Mouse (Mus musculus) A20 (cell line): ENCODE measurements at regions not wholly inside any gene's neighbourhood (a gene's known extent, or its start where the extent isn't known, plus 50 kb on each side); places are given as distances from the start of the nearest gene placed in this dataset.
A peak's percentile ranks its signal among the peaks of the same experiment; 100 is the strongest.

Experiments
- DNase-seq: peaks from one replicate; pipeline ENCODE4 v3.0.0-alpha.2; 2011; ENCODE audit warnings: low read depth, low spot score

DNA sequence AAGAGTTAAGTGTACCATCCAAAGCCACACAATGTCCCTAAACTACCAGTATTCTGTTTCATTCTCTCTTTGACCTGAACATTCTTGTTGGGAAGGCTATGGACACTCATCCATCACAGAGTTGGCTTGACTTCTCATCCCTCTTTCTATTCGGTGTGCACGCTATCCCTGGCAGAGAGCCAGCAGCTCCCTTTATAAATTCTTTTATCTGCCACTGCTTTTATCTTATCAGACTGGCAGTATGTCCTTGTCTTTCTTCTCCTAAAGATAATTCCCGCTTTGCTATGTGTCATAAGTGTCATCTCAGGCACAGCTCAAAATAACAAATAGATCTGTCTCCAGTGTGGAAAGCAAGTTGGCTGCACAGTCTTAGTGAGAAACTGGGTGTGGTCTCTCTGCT is 106.6 kb upstream of the Lipc start:
- DNase-seq = no peak

DNA sequence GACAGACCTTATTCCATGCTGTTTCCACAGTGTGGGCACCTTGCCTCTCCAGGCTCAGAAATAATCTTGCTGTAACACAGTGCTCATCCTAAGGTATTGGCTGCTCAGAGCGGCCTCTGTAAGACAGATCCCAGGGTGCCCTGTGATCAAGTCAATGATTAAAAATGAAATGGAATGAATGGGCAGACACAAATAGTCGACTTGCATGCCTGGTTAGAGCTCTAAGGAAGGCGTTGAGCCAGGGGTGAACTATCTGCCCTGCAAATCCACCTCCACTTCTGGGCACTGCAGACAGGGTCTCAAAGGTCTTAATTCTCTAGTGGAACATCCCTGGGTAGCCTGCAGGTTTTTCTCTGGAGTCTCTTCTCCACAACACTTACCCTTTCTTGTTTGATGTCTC is 104.8 kb upstream of the Lipc start:
- DNase-seq = no peak

DNA sequence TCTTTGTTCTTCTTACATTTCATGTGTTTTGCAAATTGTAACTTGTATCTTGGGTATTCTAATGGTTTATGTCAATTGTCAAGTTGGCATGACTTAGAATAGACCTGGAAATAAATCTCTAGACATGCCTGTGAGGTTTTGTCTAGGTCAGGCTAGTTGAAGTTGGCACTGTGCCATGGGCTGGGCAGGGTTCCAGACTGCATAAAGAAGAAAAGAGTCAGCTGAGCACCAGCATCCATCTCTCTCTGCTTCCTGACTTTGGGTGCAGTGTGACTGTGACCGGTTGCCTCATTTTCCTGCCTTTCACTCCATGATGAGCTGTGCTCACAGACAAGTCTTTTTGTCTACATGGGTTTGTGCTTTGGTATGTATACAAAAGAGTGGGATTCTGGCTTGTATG is 91.9 kb upstream of the Lipc start:
- no peak for DNase-seq

DNA sequence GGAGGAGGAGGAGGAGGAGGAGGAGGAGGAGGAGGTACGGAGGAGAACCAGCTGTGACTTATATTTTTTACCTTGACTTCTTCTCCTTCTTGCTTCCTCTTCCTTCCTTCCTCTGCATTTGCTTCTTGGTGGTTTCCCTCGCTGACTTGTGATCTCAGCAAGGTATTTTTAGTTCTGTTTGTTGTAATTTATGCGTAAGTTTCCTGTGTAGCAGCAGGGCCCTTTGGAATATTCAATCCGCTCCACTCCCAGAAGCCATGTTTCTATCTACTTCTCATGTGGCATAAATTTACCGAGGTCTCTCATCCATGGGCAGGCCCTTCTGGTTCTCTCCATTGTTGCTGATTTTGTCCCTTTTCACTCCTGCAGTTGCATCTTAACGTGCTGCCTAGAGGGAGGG is 83.3 kb upstream of the Lipc start:
- no peak for DNase-seq

DNA sequence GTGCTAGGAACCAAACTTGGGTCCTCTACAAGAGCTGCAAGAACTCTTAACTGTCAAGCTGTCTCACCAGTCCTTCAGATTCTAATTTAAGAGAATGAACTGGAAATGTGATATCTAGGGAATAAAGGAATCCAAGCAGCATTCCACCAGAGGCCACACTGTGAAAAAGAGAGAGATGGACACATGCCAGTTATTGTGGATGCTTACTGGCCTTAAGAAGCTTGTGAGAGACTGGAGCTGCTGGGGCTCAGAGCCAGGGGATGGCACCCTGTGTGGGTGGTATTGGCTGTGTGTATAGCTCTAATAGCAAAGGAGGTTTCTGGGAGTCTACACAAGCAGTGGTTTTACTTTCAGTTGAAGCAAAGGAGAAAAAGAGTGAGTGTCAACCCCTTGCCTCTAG is 80.1 kb upstream of the Lipc start:
- DNase-seq = no peak

DNA sequence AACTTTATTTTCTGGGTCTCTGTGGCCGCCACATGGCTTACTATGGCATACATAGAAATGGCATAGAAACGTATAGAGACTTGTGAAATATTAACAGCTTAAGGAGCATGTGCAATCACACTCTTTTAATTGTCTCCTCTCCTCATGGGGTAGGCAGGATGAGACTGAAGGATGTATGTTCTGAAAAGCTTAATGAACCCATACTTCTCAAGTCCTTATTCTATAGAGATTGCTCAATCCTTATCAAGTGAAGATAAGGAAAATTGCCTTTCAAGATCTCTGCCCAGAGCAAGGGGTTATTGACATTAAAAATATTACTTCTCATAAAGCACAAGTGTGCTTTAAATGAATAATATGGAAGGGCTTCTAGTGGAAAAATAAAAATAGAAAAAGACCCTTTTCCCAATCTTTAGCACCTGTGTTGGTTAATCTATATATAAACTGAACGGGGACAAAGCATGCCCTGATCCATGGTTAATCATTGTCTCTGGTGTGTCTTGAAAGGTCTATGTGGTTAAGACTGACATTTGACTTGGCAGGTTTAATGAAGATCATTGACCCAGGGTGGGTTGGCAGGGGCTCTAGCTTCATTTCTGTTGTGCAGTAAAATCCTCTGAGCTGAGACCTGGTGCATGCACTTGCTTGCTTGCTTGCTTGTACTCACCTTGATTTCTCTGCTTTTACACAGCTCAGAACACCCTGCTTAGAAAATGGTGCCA is 78.3 kb upstream of the Lipc start:
- DNase-seq = no peak

DNA sequence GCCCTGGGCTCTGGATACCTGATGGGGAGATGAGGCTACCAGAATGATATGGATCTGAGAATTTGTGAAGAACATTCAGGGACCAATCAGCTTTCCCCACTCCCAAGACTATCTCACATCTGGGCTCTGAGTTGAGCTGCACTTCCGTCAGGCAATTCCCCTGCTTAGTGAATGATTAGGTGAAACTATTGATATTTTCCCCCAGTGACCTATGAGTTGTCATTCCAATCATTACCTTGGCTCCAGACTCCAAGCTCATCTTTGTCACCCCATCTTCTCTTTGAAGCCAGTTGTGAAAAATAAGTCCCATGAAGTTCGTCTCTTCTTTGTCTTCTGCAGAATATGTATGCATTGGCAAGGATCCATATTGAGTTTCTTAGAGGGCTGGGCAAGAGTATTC is 76.1 kb upstream of the Lipc start:
- no peak for DNase-seq

DNA sequence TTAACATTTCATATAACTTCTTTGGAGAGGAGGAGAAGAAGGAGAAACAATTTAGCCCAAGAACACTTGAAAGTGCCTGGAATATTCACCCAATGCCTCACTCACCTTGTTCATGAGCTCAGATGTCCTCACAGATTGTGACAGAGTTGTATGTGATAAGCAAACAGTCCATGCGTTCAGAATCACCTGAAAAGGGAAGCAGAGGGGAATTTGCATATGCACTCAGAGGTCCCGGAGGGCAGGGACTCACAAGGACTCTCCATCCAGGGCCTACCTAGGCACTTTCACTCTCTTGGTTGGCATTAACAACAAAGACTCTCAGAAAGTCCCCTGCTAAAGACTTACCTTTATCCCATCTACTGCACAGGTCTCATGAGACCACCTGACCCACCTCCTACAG is 75.6 kb upstream of the Lipc start:
- DNase-seq = no peak

DNA sequence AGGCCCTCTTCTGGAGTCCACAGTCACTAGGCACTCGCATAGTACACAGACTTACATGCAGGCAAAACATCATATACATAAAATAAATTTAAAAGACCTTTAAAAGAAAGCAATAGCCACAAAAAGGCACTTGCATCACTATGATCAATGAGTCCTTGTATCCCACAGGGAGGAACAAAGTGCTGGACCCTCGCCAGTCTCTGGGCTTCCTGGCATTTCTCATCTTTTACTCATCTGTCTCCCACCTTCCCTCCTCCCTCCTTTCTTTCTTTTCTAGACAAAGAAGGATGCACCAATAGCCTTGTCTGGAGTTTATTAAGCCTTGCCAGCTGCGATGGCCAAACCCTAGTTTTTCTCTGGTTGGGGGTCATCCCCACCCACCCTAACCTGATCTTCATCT is 73.2 kb upstream of the Lipc start:
- no peak for DNase-seq

DNA sequence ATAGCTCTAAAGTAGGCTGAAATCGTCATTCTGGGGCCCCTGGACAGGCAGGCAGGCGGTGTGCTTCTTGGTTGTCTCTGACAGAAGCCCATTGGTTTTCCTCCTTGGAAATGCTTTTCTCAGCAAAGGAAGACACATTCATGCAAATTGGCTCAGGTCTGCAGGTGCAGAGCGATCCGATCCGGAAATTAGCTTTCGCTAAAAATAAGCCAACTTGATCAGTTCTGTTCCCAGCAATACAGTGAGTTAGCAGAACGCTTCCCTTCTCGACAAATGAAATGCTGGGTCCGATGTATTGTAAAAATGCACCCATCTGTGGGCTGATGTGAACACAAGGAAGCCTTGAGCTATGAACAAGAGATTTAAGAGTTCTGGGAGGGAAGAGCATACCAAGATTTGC is 66.2 kb upstream of the Lipc start:
- peak; percentile 83 for DNase-seq

DNA sequence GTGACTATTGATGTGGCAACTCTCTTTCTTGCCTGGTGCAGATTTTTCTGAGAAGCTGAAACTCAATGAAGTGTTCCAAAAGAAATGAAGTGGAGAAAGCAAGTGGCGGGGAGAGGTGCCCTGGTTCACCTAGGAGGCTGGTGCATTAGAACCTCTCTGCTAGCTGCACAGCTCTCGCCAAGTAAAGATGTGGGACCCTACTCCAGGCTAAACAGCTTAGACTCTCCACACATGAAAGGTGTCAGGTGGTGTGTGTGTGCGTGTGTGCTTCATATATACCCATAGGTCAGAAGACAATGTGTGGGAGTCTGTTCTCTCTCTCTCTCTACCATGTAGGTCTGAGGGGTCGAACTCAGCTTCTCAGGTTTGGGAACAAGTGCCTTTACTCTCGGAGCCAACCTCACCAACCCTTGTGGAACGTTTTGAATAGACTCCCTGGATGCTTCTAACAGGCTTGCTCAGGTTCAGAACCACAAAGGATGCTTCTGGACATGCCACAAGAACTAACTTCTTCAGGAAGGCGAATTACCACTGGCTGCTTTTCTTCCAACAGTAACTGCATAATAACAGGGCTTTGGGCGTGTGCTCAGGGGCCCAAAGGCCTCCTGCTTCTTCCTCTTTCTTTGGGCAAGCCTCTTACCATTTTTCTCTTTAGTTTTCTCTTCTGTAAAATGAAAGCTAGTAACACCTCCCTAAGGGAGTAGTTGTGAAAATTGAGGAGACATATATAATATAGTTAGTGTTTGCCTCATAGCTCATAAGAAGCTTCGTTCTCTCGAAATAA is 65.6 kb upstream of the Lipc start:
- peak; percentile 75 for DNase-seq

DNA sequence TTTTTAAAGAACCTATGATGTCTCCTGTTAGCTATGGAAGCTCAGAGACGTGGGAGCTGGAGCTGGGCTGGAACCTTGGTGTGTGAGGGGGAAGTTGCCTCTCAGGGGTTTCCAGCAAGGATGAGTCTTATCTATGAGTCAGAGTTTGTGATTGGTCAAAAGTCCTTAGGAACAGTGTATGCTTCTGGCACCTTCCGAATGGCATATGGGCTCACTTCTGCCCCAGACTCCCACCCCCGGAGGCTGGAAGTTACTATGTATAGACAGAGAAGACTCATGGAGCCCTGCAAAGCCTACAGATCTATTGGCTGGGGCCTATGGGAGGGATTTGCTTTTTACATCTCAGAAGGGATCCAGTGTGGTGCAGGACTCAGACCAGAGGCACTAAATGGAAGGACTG is 63.9 kb upstream of the Lipc start:
- no peak for DNase-seq

DNA sequence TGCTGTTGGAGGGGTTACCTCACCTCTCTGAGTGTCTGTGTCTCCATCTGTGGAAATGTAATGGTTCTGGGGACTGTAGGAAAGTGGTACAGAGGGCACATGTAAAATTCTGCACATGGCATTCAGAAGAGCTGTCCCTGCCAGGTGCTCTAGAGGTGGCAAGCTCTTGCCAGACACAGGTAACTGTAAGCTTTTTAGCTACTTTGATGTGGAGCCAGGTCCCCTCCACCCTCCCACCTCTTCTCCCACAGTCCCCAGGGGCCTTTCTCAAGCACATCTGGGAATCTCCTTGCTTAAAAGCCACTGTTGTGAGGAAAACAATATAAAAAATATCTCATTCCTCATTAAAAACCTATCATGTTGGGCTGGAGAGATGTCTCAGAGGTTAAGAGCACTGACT is 63.4 kb upstream of the Lipc start:
- DNase-seq = no peak

DNA sequence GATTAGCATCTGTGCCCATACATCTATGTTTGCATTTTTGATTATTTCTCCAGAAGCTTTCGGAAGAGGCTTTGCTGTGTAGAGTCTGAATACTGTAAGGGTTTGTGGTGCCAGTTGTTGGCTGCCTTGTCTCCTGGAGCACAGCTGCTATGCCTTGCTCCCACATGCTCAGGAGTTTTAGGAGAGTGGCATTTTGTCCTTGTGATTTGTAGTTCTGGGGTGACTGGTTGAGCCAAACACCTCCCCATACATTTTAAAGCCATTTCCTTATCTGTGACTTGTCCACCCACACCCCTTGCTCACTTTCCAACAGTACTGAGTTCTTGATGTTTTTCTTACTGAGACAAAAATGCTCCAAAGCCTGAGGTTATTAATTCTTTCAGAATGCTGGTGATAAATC is 60.4 kb upstream of the Lipc start:
- no peak for DNase-seq

DNA sequence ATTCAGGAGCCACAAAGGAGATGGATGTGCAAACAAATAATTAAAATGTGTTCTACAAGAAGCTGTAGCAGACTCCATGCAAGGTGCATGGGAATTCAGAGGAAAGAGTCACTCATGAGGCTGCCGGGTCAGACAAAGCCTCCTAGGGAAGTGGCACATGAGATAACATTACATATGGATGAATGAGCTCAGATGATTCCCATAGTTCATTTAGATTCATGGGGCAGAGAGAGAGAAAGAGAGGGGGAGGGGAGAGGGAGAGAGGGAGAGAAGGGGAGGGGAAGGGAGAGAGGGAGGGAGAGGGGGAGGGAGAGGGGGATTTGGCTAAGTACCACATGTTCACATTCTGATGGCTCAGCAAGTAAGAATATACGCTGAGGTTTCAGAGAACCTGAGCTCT is 52.6 kb upstream of the Lipc start:
- no peak for DNase-seq
